8 mouse cellular contexts compared by ENCODE assay signal in the genomic region with DNA sequence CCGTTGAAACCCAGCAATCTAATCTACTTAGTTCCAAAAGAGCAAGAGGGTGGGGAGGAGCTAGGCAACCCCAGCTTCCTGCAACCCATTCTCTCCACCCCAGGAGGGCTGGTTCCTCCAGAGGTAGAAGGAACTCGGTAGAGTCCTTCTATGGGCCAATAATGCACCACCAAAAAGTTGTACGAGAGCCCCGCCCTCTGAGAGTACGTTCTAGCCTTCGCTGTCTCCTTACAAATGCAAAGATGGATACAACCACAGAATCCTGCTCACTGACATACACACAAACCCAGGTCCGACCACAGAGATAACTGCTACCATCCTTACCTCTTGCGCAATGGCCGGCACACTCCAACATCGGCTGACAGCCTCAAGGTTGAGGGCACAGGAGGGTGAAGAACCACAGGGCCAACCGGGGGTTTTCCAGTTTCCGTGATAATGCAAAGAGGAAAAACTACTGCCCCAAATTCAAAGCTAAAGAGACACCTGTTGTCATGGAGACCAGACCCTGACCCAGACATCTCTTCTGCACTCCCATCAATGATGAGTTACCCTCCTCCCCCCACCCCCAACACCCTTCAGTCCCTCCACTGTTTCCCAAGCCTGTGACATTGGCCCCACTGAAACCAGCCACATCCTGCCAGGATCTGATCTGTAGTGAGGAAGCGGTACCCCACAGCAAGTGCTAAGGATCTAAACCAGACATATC. TPM values are rescaled to one million over a fixed set of nuclear protein-coding genes. Genes with fewer than 3 reads are reported as not detected.
A peak's percentile ranks its signal among the peaks of the same experiment; 100 is the strongest.
DNase-seq lines count a peak whose midpoint lies in the region; ATAC-seq and TF ChIP-seq lines count a peak whose summit lies in the region.

No protein-coding gene starts in this region.

- peak overlapping the region; percentile 50 for H3K4me2 ChIP-seq in heart, embryonic 16.5 days (ENCODE audit: low read depth, low read length)
- H3K4me2 ChIP-seq in intestine, postnatal 0 days (replicated peaks; ENCODE audit: low read depth), result peak overlapping the region; percentile 54
- H3K4me2 ChIP-seq in midbrain, postnatal 0 days (ENCODE audit: low read depth, low read length, poor library complexity, severe bottlenecking), result 0 out of 2 replicates have a peak overlapping the region, but pooled peaks have one; percentile 15

- H3K4me1 ChIP-seq in heart, embryonic 16.5 days (ENCODE audit: control insufficient read depth, insufficient read depth, low read length), result peaks cover 20% of the 10 kb centered on the region
- peaks cover 15% of the 10 kb centered on the region for H3K4me1 ChIP-seq in intestine, postnatal 0 days (replicated peaks; ENCODE audit: control insufficient read depth, insufficient read depth, low read length)
- peaks cover 3% of the 10 kb centered on the region; the same call in 1 of the 2 replicates for H3K4me1 ChIP-seq in midbrain, postnatal 0 days (ENCODE audit: insufficient read depth, low read length)

- peak overlapping the region; percentile 59 for H3K9ac ChIP-seq in heart, embryonic 16.5 days (ENCODE audit: low read length)
- no peak overlapping the region for H3K9ac ChIP-seq in intestine, postnatal 0 days (ENCODE audit: low read depth, low read length)
- 0 out of 2 replicates have a peak overlapping the region, but pooled peaks have one; percentile 13 for H3K9ac ChIP-seq in midbrain, postnatal 0 days (replicated peaks; ENCODE audit: low read length, poor library complexity, severe bottlenecking)

- H3K9me3 ChIP-seq in heart, embryonic 16.5 days (replicated peaks; ENCODE audit: control insufficient read depth, low read length), result no peaks in the 10 kb centered on the region
- no peaks in the 10 kb centered on the region for H3K9me3 ChIP-seq in intestine, postnatal 0 days (ENCODE audit: control insufficient read depth)
- no peaks in the 10 kb centered on the region for H3K9me3 ChIP-seq in midbrain, postnatal 0 days (ENCODE audit: low read length)

- intact Hi-C loops in left cerebral cortex, postnatal 36 days (cut with DNase I), result loop anchor here (10.0 kb wide), 1 partner anchor 596 kb away; a partner anchor contains a TSS

- 42% methylated on average over 13 of the region's 13 CpGs for WGBS in heart, embryonic 16.5 days
- WGBS in intestine, postnatal 0 days, result 51% methylated on average over 13 of the region's 13 CpGs
- WGBS in midbrain, postnatal 0 days, result 48% methylated on average over 13 of the region's 13 CpGs

- DNase-seq in heart, adult 11 months, result no peak
- peak; percentile 98 for DNase-seq in R1 (ENCODE audit: low read depth, low spot score)
- no peak for DNase-seq in midbrain, postnatal 0 days (ENCODE audit: low spot score)
- no peak for DNase-seq in right cerebral cortex, postnatal 25 days
- DNase-seq in Muller cell, postnatal 12 days (ENCODE audit: inconsistent ontology term), result no peak
- DNase-seq in left cerebral cortex, postnatal 36 days (ENCODE audit: low spot score in 2 of 2), result no peak

- no peaks in the 10 kb centered on the region for H3K36me3 ChIP-seq in heart, embryonic 16.5 days (ENCODE audit: control insufficient read depth, insufficient read depth)
- peaks cover 3% of the 10 kb centered on the region; the same call in 1 of the 2 replicates for H3K36me3 ChIP-seq in intestine, postnatal 0 days (ENCODE audit: control insufficient read depth, insufficient read depth)
- H3K36me3 ChIP-seq in midbrain, postnatal 0 days (ENCODE audit: insufficient read depth, low read length), result no peaks in the 10 kb centered on the region

- H3K27me3 ChIP-seq in heart, embryonic 16.5 days (ENCODE audit: control insufficient read depth, insufficient read depth, low read length), result no peaks in the 10 kb centered on the region
- H3K27me3 ChIP-seq in intestine, postnatal 0 days (replicated peaks; ENCODE audit: control insufficient read depth, insufficient read depth, low read length), result no peaks in the 10 kb centered on the region
- H3K27me3 ChIP-seq in midbrain, postnatal 0 days (ENCODE audit: insufficient read depth, low read length), result no peaks in the 10 kb centered on the region

- H3K27ac ChIP-seq in heart, embryonic 16.5 days (ENCODE audit: low read length), result peak overlapping the region; percentile 58; the same call in 1 of the 2 replicates
- peak overlapping the region; percentile 55; the same call in 1 of the 2 replicates for H3K27ac ChIP-seq in intestine, postnatal 0 days (ENCODE audit: low read depth, low read length)
- H3K27ac ChIP-seq in midbrain, postnatal 0 days (ENCODE audit: low read depth, low read length), result no peak overlapping the region

- peak overlapping the region; percentile 10; the same call in 1 of the 2 replicates for H3K4me3 ChIP-seq in heart, embryonic 16.5 days (ENCODE audit: low read length)
- peak overlapping the region; percentile 7; the same call in 1 of the 2 replicates for H3K4me3 ChIP-seq in intestine, postnatal 0 days (ENCODE audit: low read depth, low read length)
- no peak overlapping the region for H3K4me3 ChIP-seq in midbrain, postnatal 0 days (ENCODE audit: low read depth, low read length)

- no peak for TF ChIP-seq CTCF in intestine, postnatal 0 days (IDR thresholded peaks at IDR 0.05; ENCODE audit: low read depth)
- no peak for TF ChIP-seq CTCF in midbrain, postnatal 0 days (IDR thresholded peaks at IDR 0.05)

- 0 out of 2 replicates have a peak, but pooled peaks have one; percentile 15 for ATAC-seq in heart, embryonic 16.5 days (replicated peaks; ENCODE audit: extremely low read depth, insufficient read depth, low FRiP score)
- ATAC-seq in intestine, postnatal 0 days, result peak; percentile 34
- ATAC-seq in midbrain, postnatal 0 days (ENCODE audit: low FRiP score), result no peak

RNA-seq across cellular contexts. Expression of a gene that starts 9.2 kb away (rescaled TPM):
- polyA plus RNA-seq in heart, embryonic 16.5 days (2015; fragmentation: Nextera tagmentation; extraction: Ambion mirVana), result 11.4 and 13.1 TPM in 2 replicates
- polyA plus RNA-seq in intestine, postnatal 0 days (2015; fragmentation: Nextera tagmentation; extraction: Ambion mirVana), result 26.2 and 30.4 TPM in 2 replicates
- total RNA-seq in midbrain, postnatal 0 days (2014; rRNA removed), result 2.3 and 3.2 TPM in 2 replicates
- polyA plus RNA-seq in midbrain, postnatal 0 days (2015; fragmentation: Nextera tagmentation; extraction: Ambion mirVana), result 1.3 and 2.2 TPM in 2 replicates
- 1 to 10 TPM; 2.9 to 4.5 TPM for total RNA-seq in left cerebral cortex, postnatal 36 days (2021)

RNA-seq across cellular contexts. Expression of a gene that starts 15.4 kb away (rescaled TPM):
- 43.4 and 44.4 TPM in 2 replicates for polyA plus RNA-seq in heart, embryonic 16.5 days (2015; fragmentation: Nextera tagmentation; extraction: Ambion mirVana)
- 9.4 and 12.1 TPM in 2 replicates for polyA plus RNA-seq in intestine, postnatal 0 days (2015; fragmentation: Nextera tagmentation; extraction: Ambion mirVana)
- 2.4 and 6.0 TPM in 2 replicates for total RNA-seq in midbrain, postnatal 0 days (2014; rRNA removed)
- polyA plus RNA-seq in midbrain, postnatal 0 days (2015; fragmentation: Nextera tagmentation; extraction: Ambion mirVana), result 6.5 and 6.7 TPM in 2 replicates
- total RNA-seq in left cerebral cortex, postnatal 36 days (2021), result 10 to 100 TPM in 1 of 2 experiments, 1 to 10 TPM in 1; 4.8 to 11.0 TPM

RNA-seq across cellular contexts. Expression of a gene that starts 48.8 kb away (rescaled TPM):
- polyA plus RNA-seq in heart, embryonic 16.5 days (2015; fragmentation: Nextera tagmentation; extraction: Ambion mirVana), result 0.24 and 0.43 TPM in 2 replicates
- 0.60 and 0.95 TPM in 2 replicates for polyA plus RNA-seq in intestine, postnatal 0 days (2015; fragmentation: Nextera tagmentation; extraction: Ambion mirVana)
- total RNA-seq in midbrain, postnatal 0 days (2014; rRNA removed), result 56.3 and 58.8 TPM in 2 replicates
- 17.7 and 20.5 TPM in 2 replicates for polyA plus RNA-seq in midbrain, postnatal 0 days (2015; fragmentation: Nextera tagmentation; extraction: Ambion mirVana)
- total RNA-seq in left cerebral cortex, postnatal 36 days (2021), result 100 to 1,000 TPM; 209 to 235 TPM

RNA-seq across cellular contexts. Expression of a gene that starts 57.7 kb away (rescaled TPM):
- 10.2 and 14.4 TPM in 2 replicates for polyA plus RNA-seq in heart, embryonic 16.5 days (2015; fragmentation: Nextera tagmentation; extraction: Ambion mirVana)
- 5.9 and 8.2 TPM in 2 replicates for polyA plus RNA-seq in intestine, postnatal 0 days (2015; fragmentation: Nextera tagmentation; extraction: Ambion mirVana)
- total RNA-seq in midbrain, postnatal 0 days (2014; rRNA removed), result 15.8 and 21.3 TPM in 2 replicates
- polyA plus RNA-seq in midbrain, postnatal 0 days (2015; fragmentation: Nextera tagmentation; extraction: Ambion mirVana), result 15.9 and 19.4 TPM in 2 replicates
- 10 to 100 TPM; 13.3 to 18.0 TPM for total RNA-seq in left cerebral cortex, postnatal 36 days (2021)

RNA-seq across cellular contexts. Expression of a gene that starts 59.9 kb away (rescaled TPM):
- 1.2 and 1.5 TPM in 2 replicates for polyA plus RNA-seq in heart, embryonic 16.5 days (2015; fragmentation: Nextera tagmentation; extraction: Ambion mirVana)
- polyA plus RNA-seq in intestine, postnatal 0 days (2015; fragmentation: Nextera tagmentation; extraction: Ambion mirVana), result 0.14 and 0.20 TPM in 2 replicates
- 11.0 and 13.6 TPM in 2 replicates for total RNA-seq in midbrain, postnatal 0 days (2014; rRNA removed)
- polyA plus RNA-seq in midbrain, postnatal 0 days (2015; fragmentation: Nextera tagmentation; extraction: Ambion mirVana), result 10.4 and 11.1 TPM in 2 replicates
- 1 to 10 TPM; 4.6 to 5.0 TPM for total RNA-seq in left cerebral cortex, postnatal 36 days (2021)
